Mouse (Mus musculus) limb, embryonic 12.5 days (tissue): ENCODE measurements around the gene Clmn. TPM values are rescaled to one million over a fixed set of nuclear protein-coding genes. Genes with fewer than 3 reads are reported as not detected.

Source experiments
- ATAC-seq: fragments of 200-750 bp; cut with Nextera tagmentation; 2 replicates; pipeline ENCODE4 v1.8.0; 2017; ENCODE audit warnings: low read depth, moderate TSS enrichment; ENCODE audit not compliant: insufficient number of reproducible peaks, insufficient read depth, low FRiP score, low TSS enrichment
- H3K27ac ChIP-seq: fragments of 300-500 bp; sonication (generic); 2 replicates; pipeline ENCODE4 v1.5.1; 2016; ENCODE audit warnings: mild to moderate bottlenecking, moderate library complexity
- H3K27me3 ChIP-seq: fragments of 300-500 bp; sonication (generic); 2 replicates; pipeline ENCODE4 v1.6.1; 2016; ENCODE audit warnings: mild to moderate bottlenecking, moderate library complexity
- H3K36me3 ChIP-seq: fragments of 300-500 bp; sonication (generic); 2 replicates; pipeline ENCODE4 v1.6.1; 2016; ENCODE audit warnings: mild to moderate bottlenecking, moderate library complexity
- H3K4me1 ChIP-seq: fragments of 300-500 bp; sonication (generic); replicated peaks from 2 replicates; pipeline ENCODE4 v1.6.1; 2016
- H3K4me2 ChIP-seq: fragments of 300-500 bp; sonication (generic); 2 replicates; pipeline ENCODE4 v1.6.1; 2016; ENCODE audit warnings: mild to moderate bottlenecking, moderate library complexity
- H3K4me3 ChIP-seq: fragments of 300-500 bp; sonication (generic); replicated peaks from 2 replicates; pipeline ENCODE4 v1.5.1; 2016; ENCODE audit warnings: mild to moderate bottlenecking
- H3K9ac ChIP-seq: fragments of 300-500 bp; sonication (generic); replicated peaks from 2 replicates; pipeline ENCODE4 v1.6.1; 2016; ENCODE audit warnings: mild to moderate bottlenecking, moderate library complexity
- H3K9me3 ChIP-seq: fragments of 300-500 bp; sonication (generic); 2 replicates; pipeline ENCODE4 v1.6.1; 2016; ENCODE audit warnings: mild to moderate bottlenecking, moderate library complexity
- whole genome bisulfite sequencing: fragments of 180-500 bp; shearing (Covaris S2); methylation state at CpG from one replicate; pipeline ENCODE4 v1.1.7; 2016; 5-methylcytosine and 5-hydroxymethylcytosine counted together
- polyA plus RNA-seq: library from polyadenylated mRNA; unstranded; fragments of >200 nt; fragmentation: Nextera tagmentation; extraction: Ambion mirVana; gene quantifications from 2 replicates; pipeline ENCODE4 v1.2.1, GENCODE M21; 2016

The Clmn gene
- polyA plus RNA-seq, 1 experiment from 2014 or later, result 5.2 TPM

- 54% methylated on average over 12 of the region's 12 CpGs for WGBS
- no peak overlapping the region for H3K4me2 ChIP-seq
- 0 out of 2 replicates have a peak, but pooled peaks cover 6% of the 10 kb centered on the region for H3K4me1 ChIP-seq
- H3K36me3 ChIP-seq, result no peaks in the 10 kb centered on the region
- no peaks in the 10 kb centered on the region for H3K9me3 ChIP-seq
- no peak for ATAC-seq
- no peak overlapping the region for H3K27ac ChIP-seq
- H3K27me3 ChIP-seq, result peaks cover 5% of the 10 kb centered on the region
- no peak overlapping the region for H3K4me3 ChIP-seq
- H3K9ac ChIP-seq, result no peak overlapping the region
These were observed 15.5 kb upstream of the Clmn start for GRCm38 (mm10) chr12:104880367-104880766.

- Histone ChIP-seq H3K4me1 (0 out of 2 replicates have a peak, but pooled peaks cover 6% of the 10 kb centered on the region), H3K9me3 (no peaks in the 10 kb centered on the region), H3K36me3 (no peaks in the 10 kb centered on the region), H3K27ac (no peak overlapping the region), H3K9ac (no peak overlapping the region), H3K27me3 (peaks cover 5% of the 10 kb centered on the region), H3K4me2 (no peak overlapping the region), H3K4me3 (no peak overlapping the region)
- no peak for ATAC-seq
- 48% methylated on average over 10 of the region's 10 CpGs for WGBS
These were observed 14.7 kb upstream of the Clmn start for GRCm38 (mm10) chr12:104879577-104879989.

GRCm38 (mm10) chr12:104876053-104876452 lies 11.2 kb upstream of the Clmn start:
- Histone ChIP-seq H3K4me2 (no peak overlapping the region), H3K9ac (no peak overlapping the region), H3K4me1 (no peaks in the 10 kb centered on the region), H3K36me3 (no peaks in the 10 kb centered on the region), H3K27me3 (peaks cover 5% of the 10 kb centered on the region), H3K4me3 (no peak overlapping the region), H3K27ac (no peak overlapping the region), H3K9me3 (no peaks in the 10 kb centered on the region)
- WGBS, result 59% methylated on average over 3 of the region's 3 CpGs
- no peak for ATAC-seq

- Histone ChIP-seq H3K4me2 (no peak overlapping the region), H3K36me3 (no peaks in the 10 kb centered on the region), H3K4me1 (no peaks in the 10 kb centered on the region), H3K27ac (no peak overlapping the region), H3K4me3 (no peak overlapping the region), H3K9ac (no peak overlapping the region), H3K9me3 (no peaks in the 10 kb centered on the region), H3K27me3 (peaks cover 5% of the 10 kb centered on the region)
- 87% methylated on average over 6 of the region's 6 CpGs for WGBS
- no peak for ATAC-seq
These were observed 7.1 kb upstream of the Clmn start for GRCm38 (mm10) chr12:104871987-104872386.

- Histone ChIP-seq H3K4me3 (no peak overlapping the region), H3K9me3 (no peaks in the 10 kb centered on the region), H3K36me3 (no peaks in the 10 kb centered on the region), H3K4me1 (peaks cover 8% of the 10 kb centered on the region), H3K27me3 (no peaks in the 10 kb centered on the region; the same call in 1 of the 2 replicates), H3K27ac (no peak overlapping the region), H3K9ac (no peak overlapping the region), H3K4me2 (no peak overlapping the region)
- ATAC-seq, result no peak
- 83% methylated on average over 3 of the region's 3 CpGs for WGBS
These were observed 4.9 kb upstream of the Clmn start for GRCm38 (mm10) chr12:104869737-104870136.

- ATAC-seq, result no peak
- no peak overlapping the region for H3K4me2 ChIP-seq
- H3K4me1 ChIP-seq, result peaks cover 8% of the 10 kb centered on the region
- peaks cover 2% of the 10 kb centered on the region; the same call in 1 of the 2 replicates for H3K9me3 ChIP-seq
- WGBS, result 90% methylated on average over 3 of the region's 3 CpGs
- no peak overlapping the region for H3K4me3 ChIP-seq
- H3K27me3 ChIP-seq, result no peaks in the 10 kb centered on the region; the same call in 1 of the 2 replicates
- no peaks in the 10 kb centered on the region for H3K36me3 ChIP-seq
- no peak overlapping the region for H3K27ac ChIP-seq
- no peak overlapping the region for H3K9ac ChIP-seq
These were observed 3.6 kb upstream of the Clmn start for GRCm38 (mm10) chr12:104868430-104868829.

GRCm38 (mm10) chr12:104867851-104868250 lies 3.0 kb upstream of the Clmn start:
- no peak for ATAC-seq
- Histone ChIP-seq H3K27me3 (no peaks in the 10 kb centered on the region; the same call in 1 of the 2 replicates), H3K36me3 (no peaks in the 10 kb centered on the region), H3K4me1 (peaks cover 8% of the 10 kb centered on the region), H3K9ac (no peak overlapping the region), H3K4me2 (no peak overlapping the region), H3K27ac (no peak overlapping the region), H3K9me3 (peaks cover 6% of the 10 kb centered on the region; the same call in 1 of the 2 replicates), H3K4me3 (no peak overlapping the region)
- 79% methylated on average over 6 of the region's 6 CpGs for WGBS

GRCm38 (mm10) chr12:104865166-104865535 lies 275 bp upstream of the Clmn start:
- Histone ChIP-seq H3K36me3 (no peaks in the 10 kb centered on the region), H3K4me1 (peaks cover 21% of the 10 kb centered on the region), H3K4me3 (peak overlapping the region; percentile 78), H3K27ac (no peak overlapping the region), H3K9ac (peak overlapping the region; percentile 51), H3K27me3 (no peaks in the 10 kb centered on the region; the same call in 1 of the 2 replicates), H3K4me2 (peak overlapping the region; percentile 88), H3K9me3 (peaks cover 10% of the 10 kb centered on the region; the same call in 1 of the 2 replicates)
- ATAC-seq, result no peak
- WGBS, result 0% methylated on average over 8 of the region's 10 CpGs

GRCm38 (mm10) chr12:104863653-104864052 lies 1.2 kb downstream of the Clmn start:
- 0 out of 2 replicates have a peak, but pooled peaks have one; percentile 15 for ATAC-seq

GRCm38 (mm10) chr12:104859140-104859539 lies 5.7 kb downstream of the Clmn start:
- no peak for ATAC-seq
- 89% methylated on average over 7 of the region's 7 CpGs for WGBS
- Histone ChIP-seq H3K27me3 (no peaks in the 10 kb centered on the region), H3K27ac (no peak overlapping the region; the same call in 1 of the 2 replicates), H3K36me3 (peaks cover 7% of the 10 kb centered on the region; the same call in 1 of the 2 replicates), H3K4me1 (peaks cover 31% of the 10 kb centered on the region), H3K9me3 (peaks cover 10% of the 10 kb centered on the region; the same call in 1 of the 2 replicates), H3K4me3 (no peak overlapping the region), H3K4me2 (no peak overlapping the region), H3K9ac (no peak overlapping the region)

More at GRCm38 (mm10) chr12:104863653-104864052, 1.2 kb downstream of the Clmn start:
- peaks cover 10% of the 10 kb centered on the region; the same call in 1 of the 2 replicates for H3K9me3 ChIP-seq
- H3K4me3 ChIP-seq, result peak overlapping the region; percentile 78
- H3K4me1 ChIP-seq, result peaks cover 34% of the 10 kb centered on the region
- H3K27me3 ChIP-seq, result no peaks in the 10 kb centered on the region; the same call in 1 of the 2 replicates
- no peaks in the 10 kb centered on the region for H3K36me3 ChIP-seq
- 79% methylated on average over 7 of the region's 7 CpGs for WGBS
- H3K4me2 ChIP-seq, result peak overlapping the region; percentile 88
- no peak overlapping the region for H3K9ac ChIP-seq
- H3K27ac ChIP-seq, result no peak overlapping the region

GRCm38 (mm10) chr12:104858732-104859131 lies 6.1 kb downstream of the Clmn start:
- H3K36me3 ChIP-seq, result peaks cover 7% of the 10 kb centered on the region; the same call in 1 of the 2 replicates
- no peak overlapping the region for H3K4me3 ChIP-seq
- 0 out of 2 replicates have a peak overlapping the region, but pooled peaks have one; percentile 41 for H3K27ac ChIP-seq
- peaks cover 31% of the 10 kb centered on the region for H3K4me1 ChIP-seq
- WGBS, result 80% methylated on average over 5 of the region's 5 CpGs
- no peak overlapping the region for H3K4me2 ChIP-seq
- H3K27me3 ChIP-seq, result no peaks in the 10 kb centered on the region
- peaks cover 10% of the 10 kb centered on the region; the same call in 1 of the 2 replicates for H3K9me3 ChIP-seq
- no peak for ATAC-seq
- H3K9ac ChIP-seq, result no peak overlapping the region

GRCm38 (mm10) chr12:104857614-104858013 lies 7.3 kb downstream of the Clmn start:
- Histone ChIP-seq H3K4me1 (peaks cover 37% of the 10 kb centered on the region), H3K27ac (no peak overlapping the region), H3K36me3 (peaks cover 7% of the 10 kb centered on the region; the same call in 1 of the 2 replicates), H3K4me3 (no peak overlapping the region), H3K9ac (no peak overlapping the region), H3K27me3 (no peaks in the 10 kb centered on the region), H3K9me3 (peaks cover 1% of the 10 kb centered on the region; the same call in 1 of the 2 replicates), H3K4me2 (no peak overlapping the region)
- no peak for ATAC-seq
- 80% methylated on average over 10 of the region's 10 CpGs for WGBS
